Mouse (Mus musculus): Measurements from ENCODE around the gene Mkrn1. TPM values are rescaled to one million over a fixed set of nuclear protein-coding genes. Genes with fewer than 3 reads are reported as not detected.
"Not testable (repeated sequence)": the region's sequence is repeated elsewhere in the genome, so short reads cannot be mapped to it uniquely, and the experiment has no call there.

The Mkrn1 gene
- polyA plus RNA-seq, 1 experiment = 34.7 TPM

- peaks cover 3% of the 10 kb centered on the region for H3K36me3 ChIP-seq (ENCODE audit: control insufficient read depth, insufficient read depth)
- no peak overlapping the region for H3K4me3 ChIP-seq
- H3K4me2 ChIP-seq (ENCODE audit: low read depth) = no peak overlapping the region
- TF ChIP-seq TCF12 (IDR thresholded peaks at IDR 0.05; ENCODE audit: insufficient read depth, poor library complexity, severe bottlenecking) (no peak), CEBPB (IDR thresholded peaks at IDR 0.05; ENCODE audit: insufficient read depth, poor library complexity, severe bottlenecking) (no peak), MAX (IDR thresholded peaks at IDR 0.05; ENCODE audit: low read depth) (no peak), MYOD1 (IDR thresholded peaks at IDR 0.05; ENCODE audit: control insufficient read depth in 1 of 3, insufficient read length in 2 of 3, low read depth in 2 of 3) (no peak), E2F4 (IDR thresholded peaks at IDR 0.05; ENCODE audit: insufficient read depth) (no peak), POLR2AphosphoS2 (IDR thresholded peaks at IDR 0.05; ENCODE audit: insufficient read length, low read depth) (no peak), SRF (IDR thresholded peaks at IDR 0.05; ENCODE audit: control insufficient read depth, insufficient read length, low read depth) (no peak), USF1 (IDR thresholded peaks at IDR 0.05; ENCODE audit: low read depth) (no peak), POLR2A (IDR thresholded peaks at IDR 0.05; ENCODE audit: insufficient read length, low read depth) (no peak), MYOG (IDR thresholded peaks at IDR 0.05; ENCODE audit: control insufficient read depth in 1 of 3, insufficient read depth in 1 of 3, insufficient read length in 2 of 3, low read depth in 2 of 3) (no peak), REST (IDR thresholded peaks at IDR 0.05; ENCODE audit: insufficient read depth, insufficient read length) (no peak), TCF3 (IDR thresholded peaks at IDR 0.05; ENCODE audit: insufficient read length, low read depth) (no peak)
- no peak overlapping the region for H3ac ChIP-seq (ENCODE audit: control insufficient read depth, insufficient read length)
- H3K27me3 ChIP-seq (ENCODE audit: control insufficient read depth, insufficient read depth, insufficient read length) = no peaks in the 10 kb centered on the region
- no peaks in the 10 kb centered on the region for H3K79me2 ChIP-seq (ENCODE audit: control insufficient read depth, insufficient read depth)
Measured at GRCm38 (mm10) chr6:39369631-39370030, 50.6 kb downstream of the Mkrn1 start.

- no peak for TF ChIP-seq E2F4 (IDR thresholded peaks at IDR 0.05; ENCODE audit: insufficient read depth)
- TF ChIP-seq POLR2AphosphoS2 (IDR thresholded peaks at IDR 0.05; ENCODE audit: insufficient read length, low read depth) = no peak
- TF ChIP-seq TCF12 (IDR thresholded peaks at IDR 0.05; ENCODE audit: insufficient read depth, poor library complexity, severe bottlenecking) = no peak
- no peak for TF ChIP-seq TCF3 (IDR thresholded peaks at IDR 0.05; ENCODE audit: insufficient read length, low read depth)
- TF ChIP-seq MYOG (IDR thresholded peaks at IDR 0.05; ENCODE audit: control insufficient read depth in 1 of 3, insufficient read depth in 1 of 3, insufficient read length in 2 of 3, low read depth in 2 of 3) = no peak
- TF ChIP-seq USF1 (IDR thresholded peaks at IDR 0.05; ENCODE audit: low read depth) = no peak
- no peak for TF ChIP-seq MAX (IDR thresholded peaks at IDR 0.05; ENCODE audit: low read depth)
- no peak for TF ChIP-seq REST (IDR thresholded peaks at IDR 0.05; ENCODE audit: insufficient read depth, insufficient read length)
- no peak for TF ChIP-seq CEBPB (IDR thresholded peaks at IDR 0.05; ENCODE audit: insufficient read depth, poor library complexity, severe bottlenecking)
- TF ChIP-seq MYOD1 (IDR thresholded peaks at IDR 0.05; ENCODE audit: control insufficient read depth in 1 of 3, insufficient read length in 2 of 3, low read depth in 2 of 3) = no peak
- H3K4me2 ChIP-seq (ENCODE audit: low read depth) = no peak overlapping the region
- peaks cover 6% of the 10 kb centered on the region for H3K36me3 ChIP-seq (ENCODE audit: control insufficient read depth, insufficient read depth)
- no peak overlapping the region for H3ac ChIP-seq (ENCODE audit: control insufficient read depth, insufficient read length)
- no peaks in the 10 kb centered on the region for H3K79me2 ChIP-seq (ENCODE audit: control insufficient read depth, insufficient read depth)
- no peak overlapping the region for H3K4me3 ChIP-seq
- no peaks in the 10 kb centered on the region for H3K27me3 ChIP-seq (ENCODE audit: control insufficient read depth, insufficient read depth, insufficient read length)
Measured at GRCm38 (mm10) chr6:39362684-39363083, 57.6 kb downstream of the Mkrn1 start.

- H3K36me3 ChIP-seq (ENCODE audit: control insufficient read depth, insufficient read depth) = peaks cover 11% of the 10 kb centered on the region
- H3ac ChIP-seq (ENCODE audit: control insufficient read depth, insufficient read length); H3K27me3 ChIP-seq (ENCODE audit: control insufficient read depth, insufficient read depth, insufficient read length); H3K4me3 ChIP-seq; H3K4me2 ChIP-seq (ENCODE audit: low read depth); H3K79me2 ChIP-seq (ENCODE audit: control insufficient read depth, insufficient read depth): not testable (repeated sequence)
Measured at GRCm38 (mm10) chr6:39359207-39359606, 61.1 kb downstream of the Mkrn1 start.

- Histone ChIP-seq H3K4me3 (no peak overlapping the region), H3ac (ENCODE audit: control insufficient read depth, insufficient read length) (no peak overlapping the region), H3K79me2 (ENCODE audit: control insufficient read depth, insufficient read depth) (no peaks in the 10 kb centered on the region), H3K4me2 (ENCODE audit: low read depth) (no peak overlapping the region), H3K36me3 (ENCODE audit: control insufficient read depth, insufficient read depth) (peaks cover 18% of the 10 kb centered on the region), H3K27me3 (ENCODE audit: control insufficient read depth, insufficient read depth, insufficient read length) (no peaks in the 10 kb centered on the region)
- TF ChIP-seq POLR2A (IDR thresholded peaks at IDR 0.05; ENCODE audit: insufficient read length, low read depth) (no peak), MAX (IDR thresholded peaks at IDR 0.05; ENCODE audit: low read depth) (no peak), MYOD1 (IDR thresholded peaks at IDR 0.05; ENCODE audit: control insufficient read depth in 1 of 3, insufficient read length in 2 of 3, low read depth in 2 of 3) (no peak), TCF12 (IDR thresholded peaks at IDR 0.05; ENCODE audit: insufficient read depth, poor library complexity, severe bottlenecking) (no peak), USF1 (IDR thresholded peaks at IDR 0.05; ENCODE audit: low read depth) (no peak)
Measured at GRCm38 (mm10) chr6:39348946-39349345, 71.3 kb downstream of the Mkrn1 start.

- no peak overlapping the region for H3ac ChIP-seq (ENCODE audit: control insufficient read depth, insufficient read length)
- H3K4me2 ChIP-seq (ENCODE audit: low read depth) = no peak overlapping the region
- no peak for TF ChIP-seq SRF (IDR thresholded peaks at IDR 0.05; ENCODE audit: control insufficient read depth, insufficient read length, low read depth)
- no peak for TF ChIP-seq E2F4 (IDR thresholded peaks at IDR 0.05; ENCODE audit: insufficient read depth)
- no peak for TF ChIP-seq MYOD1 (IDR thresholded peaks at IDR 0.05; ENCODE audit: control insufficient read depth in 1 of 3, insufficient read length in 2 of 3, low read depth in 2 of 3)
- no peak for TF ChIP-seq CEBPB (IDR thresholded peaks at IDR 0.05; ENCODE audit: insufficient read depth, poor library complexity, severe bottlenecking)
- TF ChIP-seq POLR2A (IDR thresholded peaks at IDR 0.05; ENCODE audit: insufficient read length, low read depth) = no peak
- TF ChIP-seq MYOG (IDR thresholded peaks at IDR 0.05; ENCODE audit: control insufficient read depth in 1 of 3, insufficient read depth in 1 of 3, insufficient read length in 2 of 3, low read depth in 2 of 3) = no peak
- no peak for TF ChIP-seq TCF3 (IDR thresholded peaks at IDR 0.05; ENCODE audit: insufficient read length, low read depth)
- no peak for TF ChIP-seq TCF12 (IDR thresholded peaks at IDR 0.05; ENCODE audit: insufficient read depth, poor library complexity, severe bottlenecking)
- no peak for TF ChIP-seq USF1 (IDR thresholded peaks at IDR 0.05; ENCODE audit: low read depth)
- TF ChIP-seq REST (IDR thresholded peaks at IDR 0.05; ENCODE audit: insufficient read depth, insufficient read length) = no peak
- TF ChIP-seq POLR2AphosphoS2 (IDR thresholded peaks at IDR 0.05; ENCODE audit: insufficient read length, low read depth) = no peak
- no peak for TF ChIP-seq MAX (IDR thresholded peaks at IDR 0.05; ENCODE audit: low read depth)
- H3K36me3 ChIP-seq (ENCODE audit: control insufficient read depth, insufficient read depth) = peaks cover 16% of the 10 kb centered on the region
- H3K4me3 ChIP-seq = no peak overlapping the region
- H3K79me2 ChIP-seq (ENCODE audit: control insufficient read depth, insufficient read depth) = no peaks in the 10 kb centered on the region
- no peaks in the 10 kb centered on the region for H3K27me3 ChIP-seq (ENCODE audit: control insufficient read depth, insufficient read depth, insufficient read length)
Measured at GRCm38 (mm10) chr6:39347880-39348814, 72.1 kb downstream of the Mkrn1 start.
